8 mouse cellular contexts compared by ENCODE assay signal in the genomic region with DNA sequence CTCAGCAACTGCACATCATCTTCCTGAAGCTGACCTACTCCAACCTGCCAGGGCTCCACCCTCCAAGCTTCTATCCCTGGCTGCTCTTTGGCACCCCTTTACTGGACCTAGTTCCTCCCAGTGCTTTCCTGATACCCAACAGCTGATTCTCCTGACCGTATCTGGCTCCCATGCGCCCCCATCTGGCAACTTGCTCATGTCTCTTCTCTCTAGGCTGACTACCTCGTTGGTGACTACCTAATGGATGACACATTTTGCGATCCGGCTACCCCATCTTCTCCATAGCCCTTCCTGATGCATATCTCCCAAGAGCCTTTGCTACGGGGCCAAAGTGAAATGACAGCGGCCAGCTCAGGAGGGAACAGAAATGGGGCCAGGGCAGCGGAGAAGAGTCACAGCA. TPM values are rescaled to one million over a fixed set of nuclear protein-coding genes. Genes with fewer than 3 reads are reported as not detected.
DNase-seq lines count a peak whose midpoint lies in the region; ATAC-seq and TF ChIP-seq lines count a peak whose summit lies in the region.

No protein-coding gene starts in this region.

- peak; percentile 94 for DNase-seq in heart, adult 11 months
- no peak for DNase-seq in heart, postnatal 25 days (ENCODE audit: low spot score)
- peak; percentile 39 to 72 for DNase-seq in spleen, adult 18-20 months
- no peak for DNase-seq in spleen, adult 12 weeks (ENCODE audit: low spot score)
- peak; percentile 26 to 62 for DNase-seq in cerebellum, postnatal 25 days
- peak; percentile 62 for DNase-seq in kidney, postnatal 0 days (ENCODE audit: low spot score)
- no peak for DNase-seq in urinary bladder, postnatal 10 days (ENCODE audit: low spot score)

- no peak overlapping the region for H3K27ac ChIP-seq in kidney, postnatal 0 days

- H3K4me1 ChIP-seq in kidney, postnatal 0 days (replicated peaks; ENCODE audit: insufficient read depth, low read length) = no peaks in the 10 kb centered on the region

- no peaks in the 10 kb centered on the region for H3K9me3 ChIP-seq in kidney, postnatal 0 days (replicated peaks; ENCODE audit: low read length)

- peaks cover 76% of the 10 kb centered on the region for H3K36me3 ChIP-seq in kidney, postnatal 0 days (ENCODE audit: insufficient read depth, low read length)

- H3K4me2 ChIP-seq in kidney, postnatal 0 days (ENCODE audit: low read length) = no peak overlapping the region

- peak; percentile 63 for TF ChIP-seq CTCF in kidney, postnatal 0 days (IDR thresholded peaks at IDR 0.05; ENCODE audit: low read depth)

- no peaks in the 10 kb centered on the region for H3K27me3 ChIP-seq in kidney, postnatal 0 days (ENCODE audit: insufficient read depth, low read length)

- no peak overlapping the region for H3K4me3 ChIP-seq in kidney, postnatal 0 days (replicated peaks; ENCODE audit: low read depth, low read length)

- H3K9ac ChIP-seq in kidney, postnatal 0 days (ENCODE audit: low read depth, low read length) = no peak overlapping the region

- 83% methylated on average over 8 of the region's 8 CpGs for WGBS in kidney, postnatal 0 days

- intact Hi-C loops in heart, postnatal 25 days (cut with DNase I) = loop anchor here (1.0 to 5.0 kb wide), 2 partner anchors 76 to 165 kb away; no protein-coding TSS in a partner anchor

- no peak; the same call in 1 of the 2 replicates for ATAC-seq in kidney, postnatal 0 days (replicated peaks; ENCODE audit: low FRiP score, low read depth)
- 0 out of 2 replicates have a peak, but pooled peaks have one; percentile 16 for ATAC-seq in megakaryocyte progenitor cell, adult 5-6 weeks (replicated peaks; ENCODE audit: poor library complexity)

RNA-seq across cellular contexts. Expression of a gene that starts 22.3 kb away (rescaled TPM):
- 10 to 100 TPM; 32.3 to 37.4 TPM for total RNA-seq in heart, postnatal 25 days (2021)
- polyA plus RNA-seq in kidney, postnatal 0 days (2015; fragmentation: Nextera tagmentation; extraction: Ambion mirVana) = 237 and 243 TPM in 2 replicates
- total RNA-seq in megakaryocyte progenitor cell, adult 5-6 weeks (2015) = 58.2 and 58.3 TPM in 2 replicates
- 56.3 and 67.4 TPM in 2 replicates for total RNA-seq in megakaryocyte progenitor cell, adult 5-6 weeks (2017)

Comparison
In these comparisons a context has a peak if more than half of its experiments do, and no peak if none do; other contexts are left out.
1. DNase-seq: peak in heart, adult 11 months (single experiment), spleen, adult 18-20 months (2 of 2), cerebellum, postnatal 25 days (2 of 2) and kidney, postnatal 0 days (single experiment); none in heart, postnatal 25 days (single experiment), spleen, adult 12 weeks (single experiment) and urinary bladder, postnatal 10 days (single experiment).